Mouse (Mus musculus) olfactory bulb, adult 2 months (tissue): ENCODE data around the gene Slamf7.

Experiments used
- CTCF ChIP-seq: fragments of 200-500 bp; IDR thresholded peaks from 2 replicates; pipeline ENCODE4 v1.5.1; 2012; ENCODE audit warnings: low read depth, mild to moderate bottlenecking, low read length, moderate library complexity; ENCODE audit not compliant: insufficient read depth
- POLR2A ChIP-seq: fragments of 200-500 bp; IDR thresholded peaks from 2 replicates; pipeline ENCODE4 v1.6.1; 2012; ENCODE audit warnings: mild to moderate bottlenecking, low read depth, low read length, moderate library complexity; ENCODE audit not compliant: insufficient read depth

DNA sequence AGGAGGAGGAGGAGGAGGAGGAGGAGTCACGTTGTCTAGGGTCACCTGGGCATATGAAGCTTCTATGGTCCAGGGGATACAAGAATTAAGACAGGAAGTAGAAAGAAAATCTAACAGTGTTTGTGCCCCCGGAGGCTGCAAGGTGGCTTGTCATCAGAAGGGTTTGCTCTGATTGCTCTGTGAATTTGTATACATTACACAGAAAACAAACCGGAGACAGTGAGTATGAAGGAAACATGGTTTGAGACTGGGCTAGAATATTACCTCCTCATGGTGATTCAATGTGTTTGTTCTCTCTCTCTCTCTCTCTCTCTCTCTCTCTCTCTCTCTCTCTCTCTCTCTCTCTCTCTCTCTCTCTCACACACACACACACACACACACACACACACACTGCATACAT, 46.2 kb downstream of the Slamf7 start:
- TF ChIP-seq CTCF (no peak), POLR2A (no peak)
